Mouse (Mus musculus) myocyte (in vitro differentiated cells): Measurements from ENCODE around the gene Ablim2.

ENCODE experiments used
- POLR2A ChIP-seq: IDR thresholded peaks from one replicate; pipeline ENCODE4 v1.6.1; 2011; ENCODE audit warnings: low read depth, mild to moderate bottlenecking, control low read depth, moderate library complexity; ENCODE audit not compliant: insufficient read length
- TCF12 ChIP-seq: IDR thresholded peaks from one replicate; pipeline ENCODE4 v1.6.1; 2011; ENCODE audit warnings: mild to moderate bottlenecking, control low read depth; ENCODE audit not compliant: poor library complexity, insufficient read depth, severe bottlenecking

DNA sequence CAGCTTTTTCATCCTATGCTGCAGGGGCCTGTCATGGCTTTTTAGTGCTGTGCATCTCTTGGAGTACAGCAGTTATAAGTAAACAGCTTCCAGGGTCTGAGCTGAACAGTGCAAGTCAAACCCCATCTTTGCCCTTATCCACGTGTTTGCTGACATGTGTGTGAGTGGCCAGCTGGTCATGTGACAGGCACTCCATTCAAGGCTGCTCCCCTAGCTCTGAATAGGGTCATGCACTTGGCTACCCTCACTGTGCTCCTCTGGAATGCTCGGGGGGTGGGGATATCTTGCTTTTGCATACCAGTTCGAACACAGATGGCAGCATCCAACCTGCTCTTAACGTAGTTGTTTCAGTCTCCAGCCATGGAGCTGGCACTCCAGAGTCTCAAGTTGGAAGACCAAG lies 115.7 kb downstream of the Ablim2 start:
- TF ChIP-seq TCF12: no peak
- TF ChIP-seq POLR2A: no peak
